Mouse (Mus musculus) heart, embryonic 13.5 days (tissue): Measurements from ENCODE around the gene Parp2. TPM values are rescaled to one million over a fixed set of nuclear protein-coding genes. Genes with fewer than 3 reads are reported as not detected.
"Not testable (repeated sequence)": the region's sequence is repeated elsewhere in the genome, so short reads cannot be mapped to it uniquely, and the experiment has no call there.

Experiments used
- ATAC-seq: fragments of 200-750 bp; cut with Nextera tagmentation; 2 replicates; pipeline ENCODE4 v1.8.0; 2017; ENCODE audit warnings: moderate TSS enrichment; ENCODE audit not compliant: insufficient number of reproducible peaks, low FRiP score, low TSS enrichment; ENCODE audit errors: extremely low read depth
- H3K27ac ChIP-seq: fragments of 300-500 bp; sonication (generic); replicated peaks from 2 replicates; pipeline ENCODE4 v1.5.1; 2015; ENCODE audit warnings: moderate library complexity, mild to moderate bottlenecking, inconsistent platforms
- H3K27me3 ChIP-seq: fragments of 300-500 bp; sonication (generic); replicated peaks from 2 replicates; pipeline ENCODE4 v1.6.1; 2015; ENCODE audit warnings: mild to moderate bottlenecking, inconsistent platforms
- H3K36me3 ChIP-seq: fragments of 300-500 bp; sonication (generic); 2 replicates; pipeline ENCODE4 v1.6.1; 2015; ENCODE audit warnings: mild to moderate bottlenecking, inconsistent platforms
- H3K4me1 ChIP-seq: fragments of 300-500 bp; sonication (generic); 2 replicates; pipeline ENCODE4 v1.6.1; 2015; ENCODE audit warnings: inconsistent platforms
- H3K4me2 ChIP-seq: fragments of 300-500 bp; sonication (generic); 2 replicates; pipeline ENCODE4 v1.6.1; 2015; ENCODE audit warnings: inconsistent platforms, mild to moderate bottlenecking, moderate library complexity
- H3K4me3 ChIP-seq: fragments of 300-500 bp; sonication (generic); 2 replicates; pipeline ENCODE4 v1.5.1; 2015; ENCODE audit warnings: moderate library complexity, mild to moderate bottlenecking, inconsistent platforms
- H3K9ac ChIP-seq: fragments of 300-500 bp; sonication (generic); 2 replicates; pipeline ENCODE4 v1.6.1; 2015; ENCODE audit warnings: inconsistent platforms, mild to moderate bottlenecking, moderate library complexity
- H3K9me3 ChIP-seq: fragments of 300-500 bp; sonication (generic); 2 replicates; pipeline ENCODE4 v1.6.1; 2016; ENCODE audit warnings: inconsistent platforms
- WGBS: fragments of 180-500 bp; shearing (Covaris S2); methylation state at CpG from one replicate; pipeline ENCODE4 v1.1.7; 2015; ENCODE audit warnings: mixed read lengths; 5-methylcytosine and 5-hydroxymethylcytosine counted together
- polyA plus RNA-seq: library from polyadenylated mRNA; unstranded; fragments of >200 nt; fragmentation: Nextera tagmentation; extraction: Ambion mirVana; gene quantifications from 2 replicates; pipeline ENCODE4 v1.2.1, GENCODE M21; 2015

Parp2 gene
- polyA plus RNA-seq, 1 experiment from 2014 or later = 35.1 TPM

GRCm38 (mm10) chr14:50798512-50798911, 9.1 kb upstream of the Parp2 start:
- H3K27ac ChIP-seq = no peak overlapping the region
- H3K9me3 ChIP-seq = no peaks in the 10 kb centered on the region
- no peak overlapping the region for H3K4me3 ChIP-seq
- peaks cover 3% of the 10 kb centered on the region for H3K4me1 ChIP-seq
- H3K36me3 ChIP-seq = no peaks in the 10 kb centered on the region
- no peak for ATAC-seq
- H3K9ac ChIP-seq = no peak overlapping the region
- H3K27me3 ChIP-seq = no peaks in the 10 kb centered on the region
- 45% methylated on average over 2 of the region's 2 CpGs for WGBS
- no peak overlapping the region for H3K4me2 ChIP-seq

DNA sequence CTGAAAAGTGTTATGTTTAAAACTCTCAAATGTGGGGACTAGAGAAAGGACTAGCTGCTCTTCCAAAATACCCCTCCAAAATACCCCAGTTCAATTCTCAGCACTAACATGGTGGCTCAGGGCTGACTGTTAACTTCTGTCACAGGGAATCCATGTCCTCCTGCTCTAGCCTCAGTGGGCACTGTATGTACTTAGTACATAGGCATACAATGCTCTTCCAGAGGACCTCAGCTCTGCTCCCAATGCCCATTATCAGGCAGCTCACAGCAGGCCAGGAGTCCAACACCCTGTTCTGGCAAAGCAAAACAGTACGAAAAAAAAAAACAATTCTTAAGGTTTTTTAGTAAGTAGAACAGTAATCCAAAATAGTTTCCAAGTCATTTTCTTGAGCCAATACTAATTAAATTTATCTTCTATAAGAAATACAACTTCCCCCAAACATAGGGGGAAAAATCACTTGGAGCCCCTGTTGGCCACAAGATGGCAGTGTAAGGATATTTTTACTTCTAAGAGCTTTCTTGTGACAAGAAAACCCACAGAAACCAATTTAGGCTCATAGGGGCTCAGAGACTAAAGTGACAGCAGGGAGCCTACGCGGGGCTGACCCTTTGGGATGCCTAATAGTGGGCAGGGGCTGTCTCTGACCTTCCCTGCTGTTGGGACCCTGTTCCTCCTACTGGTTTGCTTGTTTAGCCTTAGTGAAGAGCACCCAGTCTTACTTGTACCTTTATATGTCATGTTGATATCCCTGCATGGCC, 8.0 kb upstream of the Parp2 start:
- ATAC-seq = no peak

DNA sequence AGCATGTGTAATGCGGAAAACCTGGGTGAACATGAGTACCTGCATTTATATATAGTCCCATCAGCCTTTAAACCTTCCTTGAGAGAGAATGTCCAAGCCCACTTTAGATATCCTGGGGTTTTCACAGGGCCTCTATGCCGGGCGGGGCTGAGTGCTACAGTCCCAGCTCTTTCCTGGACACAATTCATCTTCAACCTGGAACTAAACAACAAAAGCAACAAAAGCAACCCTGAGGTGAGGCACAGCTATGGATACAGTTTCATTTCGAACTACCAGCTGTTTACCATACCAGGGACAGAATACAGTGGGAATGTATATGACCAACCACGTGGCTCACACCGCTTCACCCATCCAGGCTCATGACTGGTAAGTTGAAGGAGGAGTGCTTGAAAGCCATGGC, 5.2 kb upstream of the Parp2 start:
- Histone ChIP-seq H3K4me2 (no peak overlapping the region), H3K27me3 (no peaks in the 10 kb centered on the region), H3K9me3 (no peaks in the 10 kb centered on the region), H3K4me3 (no peak overlapping the region), H3K36me3 (no peaks in the 10 kb centered on the region), H3K4me1 (peaks cover 6% of the 10 kb centered on the region), H3K9ac (no peak overlapping the region), H3K27ac (no peak overlapping the region)
- no peak for ATAC-seq
- WGBS = 74% methylated on average over 6 of the region's 6 CpGs

More for the DNA sequence above, 8.0 kb upstream of the Parp2 start:
- Histone ChIP-seq H3K27me3 (no peaks in the 10 kb centered on the region), H3K36me3 (no peaks in the 10 kb centered on the region), H3K4me1 (peaks cover 3% of the 10 kb centered on the region), H3K4me2 (no peak overlapping the region), H3K27ac (no peak overlapping the region), H3K9ac (0 out of 2 replicates have a peak overlapping the region, but pooled peaks have one; percentile 56), H3K9me3 (no peaks in the 10 kb centered on the region), H3K4me3 (no peak overlapping the region)
- WGBS = 3% methylated on average over 3 of the region's 3 CpGs

DNA sequence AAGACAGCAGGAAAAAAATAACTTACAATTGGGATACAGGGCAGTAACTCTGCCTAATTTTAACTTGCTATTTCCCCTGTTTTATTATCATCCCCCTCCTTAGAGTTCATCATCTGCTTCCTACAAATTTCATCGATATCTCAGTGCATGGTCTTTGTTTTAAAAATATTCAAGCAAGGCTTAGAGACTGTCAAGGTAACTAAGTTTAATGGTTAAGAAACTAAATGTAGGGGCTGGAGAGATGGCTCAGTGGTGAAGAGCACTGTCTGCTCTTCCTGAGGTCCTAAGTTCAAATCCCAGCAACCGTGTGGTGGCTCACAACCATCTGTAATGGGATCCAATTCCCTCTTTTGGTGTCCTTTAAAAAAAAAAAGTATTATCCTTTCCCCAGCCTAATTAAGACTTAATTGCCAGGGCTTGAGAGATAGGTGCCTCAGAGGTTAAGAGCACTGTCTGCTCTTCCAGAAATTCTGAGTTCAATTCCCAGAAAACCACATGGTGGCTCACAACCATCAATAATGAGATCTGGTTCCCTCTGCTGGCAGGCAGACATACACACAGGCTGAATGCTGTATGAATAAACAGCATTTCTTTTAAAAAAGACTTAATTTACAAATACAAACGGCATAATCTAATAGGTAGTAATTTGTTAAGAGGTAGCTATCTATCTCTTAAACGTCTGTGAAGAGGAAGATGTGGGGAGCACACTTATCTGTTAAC, 4.6 kb upstream of the Parp2 start:
- no peaks in the 10 kb centered on the region for H3K9me3 ChIP-seq
- no peaks in the 10 kb centered on the region for H3K36me3 ChIP-seq
- 55% methylated on average over 4 of the region's 4 CpGs for WGBS
- H3K4me1 ChIP-seq = peaks cover 6% of the 10 kb centered on the region
- no peaks in the 10 kb centered on the region for H3K27me3 ChIP-seq
- no peak overlapping the region for H3K4me2 ChIP-seq
- H3K27ac ChIP-seq = no peak overlapping the region
- H3K9ac ChIP-seq = no peak overlapping the region
- no peak overlapping the region for H3K4me3 ChIP-seq
- no peak for ATAC-seq

GRCm38 (mm10) chr14:50804683-50805082, 3.0 kb upstream of the Parp2 start:
- Histone ChIP-seq H3K9me3 (no peaks in the 10 kb centered on the region), H3K4me1 (peaks cover 13% of the 10 kb centered on the region), H3K27ac (no peak overlapping the region), H3K36me3 (0 out of 2 replicates have a peak, but pooled peaks cover under 1% of the 10 kb centered on the region), H3K4me3 (no peak overlapping the region), H3K9ac (no peak overlapping the region), H3K27me3 (no peaks in the 10 kb centered on the region), H3K4me2 (no peak overlapping the region)
- no peak for ATAC-seq
- WGBS = 61% methylated on average over 13 of the region's 13 CpGs

GRCm38 (mm10) chr14:50806469-50806868, 1.2 kb upstream of the Parp2 start:
- WGBS = 83% methylated on average over 4 of the region's 5 CpGs
- H3K9me3 ChIP-seq, H3K27me3 ChIP-seq, ATAC-seq: not testable (repeated sequence)
- Histone ChIP-seq H3K9ac (0 out of 2 replicates have a peak overlapping the region, but pooled peaks have one; percentile 40), H3K36me3 (peaks cover 18% of the 10 kb centered on the region), H3K4me3 (peak overlapping the region; percentile 71; the same call in 1 of the 2 replicates), H3K27ac (0 out of 2 replicates have a peak overlapping the region, but pooled peaks have one; percentile 89), H3K4me1 (peaks cover 11% of the 10 kb centered on the region), H3K4me2 (peak overlapping the region; percentile 73)

- 90% methylated on average over 2 of the region's 2 CpGs for WGBS
- H3K36me3 ChIP-seq = peaks cover 82% of the 10 kb centered on the region
Observed at GRCm38 (mm10) chr14:50813060-50813459, 5.4 kb downstream of the Parp2 start.

GRCm38 (mm10) chr14:50823240-50823639, 15.6 kb downstream of the Parp2 start:
- H3K27me3 ChIP-seq = no peaks in the 10 kb centered on the region
- H3K9ac ChIP-seq = no peak overlapping the region
- H3K4me3 ChIP-seq = no peak overlapping the region
- H3K27ac ChIP-seq = no peak overlapping the region
- no peaks in the 10 kb centered on the region for H3K4me1 ChIP-seq
- 62% methylated on average over 2 of the region's 2 CpGs for WGBS
- H3K9me3 ChIP-seq = no peaks in the 10 kb centered on the region
- no peak for ATAC-seq
- no peak overlapping the region for H3K4me2 ChIP-seq
- H3K36me3 ChIP-seq = peaks cover 80% of the 10 kb centered on the region

More at GRCm38 (mm10) chr14:50813060-50813459, 5.4 kb downstream of the Parp2 start:
- Histone ChIP-seq H3K9ac (no peak overlapping the region), H3K9me3 (no peaks in the 10 kb centered on the region), H3K27me3 (no peaks in the 10 kb centered on the region), H3K4me2 (no peak overlapping the region), H3K27ac (no peak overlapping the region), H3K4me3 (no peak overlapping the region), H3K4me1 (peaks cover 7% of the 10 kb centered on the region)
- no peak for ATAC-seq

GRCm38 (mm10) chr14:50824219-50824618, 16.6 kb downstream of the Parp2 start:
- 80% methylated on average over 9 of the region's 9 CpGs for WGBS
- no peaks in the 10 kb centered on the region for H3K4me1 ChIP-seq
- H3K4me2 ChIP-seq = no peak overlapping the region
- no peak overlapping the region for H3K27ac ChIP-seq
- ATAC-seq = no peak
- H3K9me3 ChIP-seq = no peaks in the 10 kb centered on the region
- no peaks in the 10 kb centered on the region for H3K27me3 ChIP-seq
- H3K9ac ChIP-seq = no peak overlapping the region
- H3K36me3 ChIP-seq = peaks cover 82% of the 10 kb centered on the region
- H3K4me3 ChIP-seq = no peak overlapping the region

DNA sequence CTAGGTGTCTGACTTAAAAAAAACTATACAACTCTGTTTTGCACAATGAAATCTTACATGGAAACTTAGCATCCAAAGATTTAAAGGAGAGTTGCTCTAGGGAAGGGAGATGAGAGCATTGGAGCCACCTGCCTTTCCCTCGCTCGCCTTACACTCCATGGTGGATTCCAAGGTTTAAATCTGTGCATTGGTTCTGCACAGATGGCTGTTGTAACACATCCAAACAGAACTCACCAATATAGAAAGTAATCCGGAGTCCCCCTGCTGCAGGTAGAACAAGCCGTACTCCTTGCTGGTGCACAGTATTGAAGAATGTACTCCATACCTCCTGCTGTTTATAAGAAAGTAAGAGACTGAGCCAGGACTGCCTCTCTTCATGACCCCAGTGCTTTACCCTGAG, 18.9 kb downstream of the Parp2 start:
- Histone ChIP-seq H3K36me3 (peaks cover 79% of the 10 kb centered on the region), H3K4me2 (no peak overlapping the region), H3K9me3 (no peaks in the 10 kb centered on the region), H3K9ac (no peak overlapping the region), H3K4me3 (no peak overlapping the region), H3K27ac (no peak overlapping the region), H3K27me3 (no peaks in the 10 kb centered on the region), H3K4me1 (no peaks in the 10 kb centered on the region)
- WGBS = 80% methylated on average over 4 of the region's 4 CpGs
- no peak for ATAC-seq

GRCm38 (mm10) chr14:50829878-50830277, 22.2 kb downstream of the Parp2 start:
- WGBS = 87% methylated on average over 3 of the region's 3 CpGs
- Histone ChIP-seq H3K4me2 (no peak overlapping the region), H3K4me3 (no peak overlapping the region)

More at GRCm38 (mm10) chr14:50829878-50830277, 22.2 kb downstream of the Parp2 start:
- Histone ChIP-seq H3K36me3 (peaks cover 74% of the 10 kb centered on the region), H3K4me1 (no peaks in the 10 kb centered on the region), H3K9me3 (no peaks in the 10 kb centered on the region), H3K9ac (no peak overlapping the region), H3K27me3 (no peaks in the 10 kb centered on the region), H3K27ac (no peak overlapping the region)
- no peak for ATAC-seq
